Mouse (Mus musculus) embryonic facial prominence, embryonic 15.5 days (tissue): ENCODE data around the gene Kcnq5. TPM values are rescaled to one million over a fixed set of nuclear protein-coding genes. Genes with fewer than 3 reads are reported as not detected.
"Not testable (repeated sequence)": the region's sequence is repeated elsewhere in the genome, so short reads cannot be mapped to it uniquely, and the experiment has no call there.

Experiments used
- ATAC-seq: fragments of 200-750 bp; cut with Nextera tagmentation; 2 replicates; pipeline ENCODE4 v1.8.0; 2017; ENCODE audit warnings: low read depth, moderate TSS enrichment; ENCODE audit not compliant: insufficient number of reproducible peaks, low FRiP score, low TSS enrichment
- H3K27ac ChIP-seq: fragments of 300-500 bp; sonication (generic); replicated peaks from 2 replicates; pipeline ENCODE4 v1.5.1; 2015; ENCODE audit warnings: mild to moderate bottlenecking, inconsistent platforms
- H3K27me3 ChIP-seq: fragments of 300-500 bp; sonication (generic); 2 replicates; pipeline ENCODE4 v1.6.1; 2015; ENCODE audit warnings: inconsistent platforms
- H3K36me3 ChIP-seq: fragments of 300-500 bp; sonication (generic); 2 replicates; pipeline ENCODE4 v1.6.1; 2015; ENCODE audit warnings: mild to moderate bottlenecking, inconsistent platforms
- H3K4me1 ChIP-seq: fragments of 300-500 bp; sonication (generic); 2 replicates; pipeline ENCODE4 v1.6.1; 2015; ENCODE audit warnings: inconsistent platforms
- H3K4me2 ChIP-seq: fragments of 300-500 bp; sonication (generic); replicated peaks from 2 replicates; pipeline ENCODE4 v1.6.1; 2015; ENCODE audit warnings: mild to moderate bottlenecking, inconsistent platforms
- H3K4me3 ChIP-seq: fragments of 300-500 bp; sonication (generic); replicated peaks from 2 replicates; pipeline ENCODE4 v1.5.1; 2015; ENCODE audit warnings: mild to moderate bottlenecking, inconsistent platforms
- H3K9ac ChIP-seq: fragments of 300-500 bp; sonication (generic); 2 replicates; pipeline ENCODE4 v1.6.1; 2015; ENCODE audit warnings: inconsistent platforms
- H3K9me3 ChIP-seq: fragments of 300-500 bp; sonication (generic); replicated peaks from 2 replicates; pipeline ENCODE4 v1.6.1; 2016; ENCODE audit warnings: inconsistent platforms
- WGBS: fragments of 180-500 bp; shearing (Covaris S2); methylation state at CpG from one replicate; pipeline ENCODE4 v1.1.7; 2015; 5-methylcytosine and 5-hydroxymethylcytosine counted together
- polyA plus RNA-seq: library from polyadenylated mRNA; unstranded; fragments of >200 nt; fragmentation: Nextera tagmentation; extraction: Ambion mirVana; gene quantifications from 2 replicates; pipeline ENCODE4 v1.2.1, GENCODE M21; 2015

Gene Kcnq5
- polyA plus RNA-seq, 1 experiment from 2014 or later, result 1.8 TPM

DNA sequence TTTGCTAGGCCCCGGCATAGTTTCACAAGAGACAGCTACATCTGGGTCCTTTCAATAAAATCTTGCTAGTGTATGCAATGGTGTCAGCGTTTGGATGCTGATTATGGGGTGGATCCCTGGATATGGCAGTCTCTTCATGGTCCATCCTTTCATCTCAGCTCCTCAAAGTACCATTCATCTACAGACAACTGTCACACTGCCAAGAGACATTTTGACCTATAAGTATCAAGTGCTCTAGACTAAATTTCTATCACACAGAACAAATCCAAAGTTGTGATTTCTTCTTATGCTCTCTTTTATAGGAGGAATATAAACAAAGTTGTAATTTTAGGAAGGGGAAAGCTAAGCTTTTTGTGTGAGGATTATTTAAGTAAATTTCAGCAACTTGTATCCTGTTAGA lies 238.5 kb downstream of the Kcnq5 start:
- not testable (repeated sequence) for H3K4me3 ChIP-seq, ATAC-seq, H3K4me1 ChIP-seq, H3K36me3 ChIP-seq, H3K4me2 ChIP-seq, H3K27ac ChIP-seq, H3K9ac ChIP-seq, H3K27me3 ChIP-seq, H3K9me3 ChIP-seq
- 81% methylated on average over 2 of the region's 2 CpGs for WGBS

DNA sequence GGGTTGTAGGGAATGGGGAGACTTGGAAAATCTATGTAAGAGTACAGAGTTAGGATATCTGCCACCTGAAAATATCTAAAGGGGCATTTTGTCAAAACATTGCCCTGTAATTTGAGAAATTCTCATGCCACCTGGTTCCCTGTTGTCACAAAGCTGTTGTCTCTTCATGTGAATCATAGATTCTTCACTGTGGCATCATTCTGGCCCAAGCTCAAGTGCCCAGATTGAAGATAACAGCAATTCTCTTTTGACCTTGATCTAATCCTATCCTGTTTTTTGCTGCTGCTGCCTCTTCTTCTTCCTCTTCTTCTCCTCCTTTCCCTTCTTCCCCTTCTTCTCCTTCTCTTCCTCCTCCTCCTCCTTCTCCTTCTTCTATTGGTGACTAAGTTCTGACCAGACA lies 240.5 kb downstream of the Kcnq5 start:
- Histone ChIP-seq H3K4me1 (no peaks in the 10 kb centered on the region), H3K4me2 (no peak overlapping the region), H3K9me3 (no peaks in the 10 kb centered on the region), H3K9ac (no peak overlapping the region), H3K27me3 (no peaks in the 10 kb centered on the region), H3K36me3 (no peaks in the 10 kb centered on the region), H3K4me3 (no peak overlapping the region), H3K27ac (no peak overlapping the region)
- no peak for ATAC-seq

DNA sequence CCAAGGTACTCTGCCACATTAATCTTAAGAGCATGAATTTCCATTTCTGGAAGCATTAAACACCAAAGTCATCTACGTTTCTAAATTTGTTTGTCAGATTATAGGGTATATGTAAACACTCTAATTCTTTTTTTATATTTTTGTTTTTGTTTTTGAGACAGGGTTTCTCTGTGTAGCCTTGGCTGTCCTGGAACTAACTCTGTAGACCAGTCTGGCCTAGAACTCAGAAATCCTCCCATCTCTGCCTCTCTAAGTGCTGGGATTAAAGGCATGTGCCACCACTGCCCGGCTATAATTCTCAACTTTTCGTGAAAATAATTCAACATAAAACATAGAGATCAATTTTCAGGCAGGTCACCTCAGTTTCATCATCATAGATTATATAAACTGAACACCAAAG lies 246.9 kb downstream of the Kcnq5 start:
- 78% methylated on average over 3 of the region's 3 CpGs for WGBS
- H3K9me3 ChIP-seq, result no peaks in the 10 kb centered on the region

DNA sequence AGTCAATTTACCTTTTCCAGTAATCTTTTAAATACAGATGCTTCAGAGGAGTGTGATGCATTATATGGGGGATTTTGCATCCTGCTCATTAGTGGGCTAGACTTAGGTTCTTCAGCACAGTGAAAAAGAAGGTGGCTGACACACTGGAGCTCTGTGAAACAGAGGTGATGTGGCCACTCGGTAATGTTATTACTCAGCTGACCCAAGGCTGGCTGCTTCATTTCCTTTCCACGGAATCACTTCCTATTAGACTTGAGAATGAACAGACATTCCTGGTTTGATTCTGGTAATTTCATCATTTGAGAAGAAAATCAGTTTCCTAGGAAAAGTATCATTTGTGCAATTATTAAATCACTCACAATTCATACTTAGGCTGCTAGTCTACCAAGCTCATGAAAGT lies 249.0 kb downstream of the Kcnq5 start:
- Histone ChIP-seq H3K27ac (no peak overlapping the region), H3K9ac (no peak overlapping the region), H3K27me3 (no peaks in the 10 kb centered on the region), H3K9me3 (no peaks in the 10 kb centered on the region), H3K4me1 (no peaks in the 10 kb centered on the region), H3K4me3 (no peak overlapping the region), H3K36me3 (no peaks in the 10 kb centered on the region), H3K4me2 (no peak overlapping the region)
- 65% methylated on average over 2 of the region's 2 CpGs for WGBS
- ATAC-seq, result no peak

More for the DNA sequence above, 246.9 kb downstream of the Kcnq5 start:
- no peaks in the 10 kb centered on the region for H3K36me3 ChIP-seq
- no peak overlapping the region for H3K4me2 ChIP-seq
- ATAC-seq, result no peak
- no peaks in the 10 kb centered on the region for H3K4me1 ChIP-seq
- H3K9ac ChIP-seq, result no peak overlapping the region
- H3K27me3 ChIP-seq, result no peaks in the 10 kb centered on the region
- H3K4me3 ChIP-seq, result no peak overlapping the region
- no peak overlapping the region for H3K27ac ChIP-seq

DNA sequence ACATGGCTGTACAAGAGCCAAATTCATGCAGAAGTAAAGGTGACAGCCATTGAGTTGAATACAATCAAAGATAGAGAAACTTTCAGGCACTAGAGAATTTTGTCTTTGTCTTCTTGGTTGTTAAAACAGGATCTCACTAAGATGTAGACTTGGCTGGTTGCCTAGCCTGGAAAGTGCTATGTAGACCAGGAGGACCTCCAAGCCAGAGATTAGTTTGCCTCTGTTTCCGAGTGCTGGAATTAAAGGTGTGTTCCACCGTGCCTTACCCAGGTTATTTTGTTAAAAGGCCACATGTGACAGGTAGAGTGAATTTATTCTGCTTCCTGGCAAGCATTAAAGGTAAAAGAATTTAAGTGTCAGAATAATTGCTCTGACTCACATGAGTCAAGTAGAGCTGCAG lies 271.3 kb downstream of the Kcnq5 start:
- H3K27ac ChIP-seq, result no peak overlapping the region
- no peaks in the 10 kb centered on the region for H3K9me3 ChIP-seq
- no peak overlapping the region for H3K4me2 ChIP-seq
- H3K36me3 ChIP-seq, result no peaks in the 10 kb centered on the region
- H3K27me3 ChIP-seq, result no peaks in the 10 kb centered on the region
- H3K4me1 ChIP-seq, result no peaks in the 10 kb centered on the region
- WGBS, result 58% methylated on average over 2 of the region's 2 CpGs
- no peak overlapping the region for H3K9ac ChIP-seq
- no peak overlapping the region for H3K4me3 ChIP-seq
- ATAC-seq, result no peak

DNA sequence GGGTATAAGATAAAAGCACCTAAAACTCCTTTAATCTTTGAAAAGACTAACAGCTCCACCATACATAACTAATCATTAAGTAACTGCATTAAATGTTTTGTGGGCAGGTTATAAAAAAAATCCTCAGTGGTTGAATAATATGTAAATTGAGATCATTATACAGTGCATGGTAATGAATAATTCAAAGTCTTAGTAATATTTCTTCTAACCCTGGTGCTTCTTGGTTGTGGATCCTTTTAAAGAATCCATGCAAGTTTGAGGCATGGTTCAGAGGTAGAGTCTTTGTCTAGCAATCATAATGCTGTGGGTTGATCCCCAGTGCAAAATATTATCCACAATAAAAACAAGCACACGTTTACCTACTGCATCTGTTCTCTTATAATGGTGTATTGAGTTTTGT lies 272.8 kb downstream of the Kcnq5 start:
- Histone ChIP-seq H3K9me3 (no peaks in the 10 kb centered on the region), H3K36me3 (no peaks in the 10 kb centered on the region), H3K27ac (no peak overlapping the region), H3K9ac (no peak overlapping the region), H3K4me1 (no peaks in the 10 kb centered on the region), H3K4me2 (no peak overlapping the region), H3K4me3 (no peak overlapping the region), H3K27me3 (no peaks in the 10 kb centered on the region)
- ATAC-seq, result no peak
- WGBS, result 69% methylated on average over 1 of the region's 1 CpGs

DNA sequence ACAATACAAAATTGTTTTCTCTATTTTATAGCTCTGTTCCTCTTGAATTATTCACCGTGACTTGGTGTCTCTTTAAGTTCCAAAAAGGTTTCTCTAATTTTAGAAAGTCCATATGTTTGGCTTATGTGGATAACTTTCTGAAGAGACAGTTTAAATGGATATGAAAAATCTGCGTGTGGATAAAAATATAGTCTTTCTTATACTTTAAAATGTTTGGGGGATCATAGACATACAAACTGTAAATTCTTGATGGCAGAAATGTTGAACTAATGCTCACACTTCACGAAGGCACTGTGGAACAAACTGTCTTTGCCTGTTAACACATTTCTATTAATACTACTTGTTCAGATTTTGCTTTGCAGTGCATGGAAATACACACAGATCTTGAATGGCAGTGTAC lies 277.3 kb downstream of the Kcnq5 start:
- 56% methylated on average over 3 of the region's 3 CpGs for WGBS
- ATAC-seq, result no peak
- no peak overlapping the region for H3K4me2 ChIP-seq

DNA sequence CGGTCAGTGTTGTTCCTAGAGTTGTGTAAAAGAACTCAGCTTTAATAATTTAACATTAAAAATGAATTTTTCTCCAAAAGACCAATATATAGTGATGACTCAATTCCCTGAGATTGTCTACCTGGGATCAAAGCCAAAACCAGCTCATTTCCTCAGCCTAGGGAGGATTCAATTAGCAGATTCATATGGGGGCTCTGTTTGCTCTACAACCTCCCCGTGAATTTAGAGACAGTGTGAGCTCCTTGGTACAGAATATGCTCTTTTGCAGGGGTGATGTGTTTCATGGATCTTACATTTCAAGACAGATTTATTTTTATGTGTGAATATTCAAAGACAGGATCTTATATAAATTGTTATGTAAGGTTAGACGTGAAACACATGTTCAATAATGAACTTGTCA lies 284.9 kb downstream of the Kcnq5 start:
- H3K4me3 ChIP-seq, result no peak overlapping the region
- H3K27ac ChIP-seq, result no peak overlapping the region
- no peaks in the 10 kb centered on the region for H3K9me3 ChIP-seq
- H3K4me1 ChIP-seq, result no peaks in the 10 kb centered on the region
- 59% methylated on average over 3 of the region's 3 CpGs for WGBS
- H3K36me3 ChIP-seq, result no peaks in the 10 kb centered on the region
- H3K9ac ChIP-seq, result no peak overlapping the region
- H3K4me2 ChIP-seq, result no peak overlapping the region
- ATAC-seq, result no peak
- H3K27me3 ChIP-seq, result no peaks in the 10 kb centered on the region

More for the DNA sequence above, 277.3 kb downstream of the Kcnq5 start:
- Histone ChIP-seq H3K4me3 (no peak overlapping the region), H3K27ac (no peak overlapping the region), H3K27me3 (no peaks in the 10 kb centered on the region), H3K9ac (no peak overlapping the region), H3K4me1 (no peaks in the 10 kb centered on the region), H3K9me3 (no peaks in the 10 kb centered on the region), H3K36me3 (no peaks in the 10 kb centered on the region)

DNA sequence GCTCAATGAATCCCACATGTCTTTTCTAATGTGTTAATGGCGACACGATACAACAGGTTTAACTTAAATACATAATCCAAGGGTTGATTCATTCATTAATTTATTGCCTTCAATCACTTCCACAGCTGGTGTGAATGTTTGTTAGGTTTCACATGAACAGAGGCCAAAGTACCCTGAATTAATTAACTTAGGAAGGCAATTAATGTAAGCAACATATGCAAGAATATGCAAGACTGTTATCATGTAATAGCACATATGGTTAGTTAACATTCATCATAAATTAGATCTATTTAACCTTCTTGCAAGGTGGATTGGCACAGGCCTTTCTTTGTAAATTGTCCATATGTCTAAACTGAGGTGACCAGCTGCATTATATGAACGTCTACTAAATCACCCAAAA lies 300.9 kb downstream of the Kcnq5 start:
- H3K9ac ChIP-seq, result no peak overlapping the region
- H3K4me2 ChIP-seq, result no peak overlapping the region
- H3K27ac ChIP-seq, result no peak overlapping the region
- H3K36me3 ChIP-seq, result no peaks in the 10 kb centered on the region
- no peaks in the 10 kb centered on the region for H3K9me3 ChIP-seq
- H3K4me1 ChIP-seq, result no peaks in the 10 kb centered on the region
- H3K4me3 ChIP-seq, result no peak overlapping the region
- 79% methylated on average over 3 of the region's 3 CpGs for WGBS
- ATAC-seq, result no peak
- H3K27me3 ChIP-seq, result no peaks in the 10 kb centered on the region

DNA sequence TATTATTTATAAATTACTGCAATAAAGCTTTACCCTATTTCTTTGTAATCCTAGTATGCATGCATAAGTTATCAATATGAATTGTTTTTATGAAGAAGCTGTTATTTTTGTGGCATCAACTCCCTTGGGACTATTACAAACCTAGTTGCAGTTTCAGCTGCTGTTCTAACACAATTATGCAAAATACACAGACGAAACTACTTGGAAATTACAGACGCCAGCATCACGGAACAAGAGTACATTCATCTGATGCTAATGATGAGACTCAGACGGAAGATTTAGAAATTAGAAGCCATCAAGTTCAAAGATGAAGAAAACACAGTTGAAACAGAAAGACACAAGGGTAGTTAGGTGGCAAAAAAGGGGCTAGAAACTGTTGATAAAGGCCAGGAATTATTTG lies 310.9 kb downstream of the Kcnq5 start:
- Histone ChIP-seq H3K9ac (no peak overlapping the region), H3K4me1 (no peaks in the 10 kb centered on the region), H3K27ac (no peak overlapping the region), H3K36me3 (no peaks in the 10 kb centered on the region), H3K4me3 (no peak overlapping the region), H3K4me2 (no peak overlapping the region), H3K27me3 (no peaks in the 10 kb centered on the region), H3K9me3 (no peaks in the 10 kb centered on the region)
- WGBS, result 42% methylated on average over 4 of the region's 4 CpGs
- no peak for ATAC-seq

DNA sequence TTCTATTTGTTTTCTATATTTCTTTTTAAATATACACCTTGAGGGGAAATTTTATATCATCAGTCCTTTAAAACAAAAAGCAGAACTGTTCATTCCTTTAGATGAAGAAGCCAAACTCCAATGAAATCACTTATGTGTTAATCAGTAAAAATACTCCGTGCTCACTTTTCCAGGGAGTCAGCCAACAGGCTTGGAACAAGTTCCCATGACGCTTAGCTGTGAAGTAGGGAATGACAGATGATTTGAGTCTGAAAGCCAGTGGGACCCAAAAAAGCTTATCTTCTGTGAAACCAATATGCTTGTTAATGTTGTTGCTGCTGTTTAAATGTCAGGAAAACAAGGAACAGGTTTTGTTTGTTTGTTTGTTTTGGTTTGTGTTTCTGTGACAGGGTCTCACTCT lies 326.3 kb downstream of the Kcnq5 start:
- H3K4me3 ChIP-seq, result no peak overlapping the region
- no peaks in the 10 kb centered on the region for H3K36me3 ChIP-seq
- WGBS, result 63% methylated on average over 2 of the region's 2 CpGs
- H3K4me2 ChIP-seq, result no peak overlapping the region
- no peak overlapping the region for H3K9ac ChIP-seq
- no peaks in the 10 kb centered on the region for H3K4me1 ChIP-seq
- no peak overlapping the region for H3K27ac ChIP-seq
- no peaks in the 10 kb centered on the region for H3K9me3 ChIP-seq
- no peak for ATAC-seq
- H3K27me3 ChIP-seq, result no peaks in the 10 kb centered on the region

DNA sequence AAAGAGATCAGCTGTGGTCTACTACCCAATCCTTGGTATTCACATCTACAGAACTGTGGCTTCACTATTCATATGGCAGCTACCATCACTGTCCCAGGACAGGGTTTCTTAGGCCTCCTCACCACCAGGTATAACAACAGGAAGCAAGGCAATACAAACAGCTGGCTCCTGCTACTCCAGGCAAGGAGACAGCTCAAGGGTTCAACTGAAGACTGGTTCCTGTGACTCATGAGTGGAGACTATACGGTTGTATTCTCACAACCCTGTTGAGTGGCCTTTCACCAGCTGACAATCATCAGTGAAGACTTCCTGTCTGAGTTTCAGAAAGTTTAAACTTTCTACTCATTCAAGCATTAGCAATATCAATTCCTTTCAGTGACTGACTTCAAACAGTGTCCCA lies 327.7 kb downstream of the Kcnq5 start:
- no peak for ATAC-seq

More for the DNA sequence above, 327.7 kb downstream of the Kcnq5 start:
- no peaks in the 10 kb centered on the region for H3K27me3 ChIP-seq
- no peak overlapping the region for H3K4me2 ChIP-seq
- no peaks in the 10 kb centered on the region for H3K9me3 ChIP-seq
- no peak overlapping the region for H3K27ac ChIP-seq
- H3K36me3 ChIP-seq, result no peaks in the 10 kb centered on the region
- H3K4me3 ChIP-seq, result no peak overlapping the region
- 42% methylated on average over 1 of the region's 1 CpGs for WGBS
- H3K9ac ChIP-seq, result no peak overlapping the region
- no peaks in the 10 kb centered on the region for H3K4me1 ChIP-seq
